Mouse (Mus musculus) E14TG2a.4 (cell line): Measurements from ENCODE around the gene Cldn6.

Source experiments
- CTCF ChIP-seq: conservative IDR thresholded peaks from 2 replicates; pipeline ENCODE4 v1.5.1; 2014; ENCODE audit warnings: low read length
- NANOG ChIP-seq: IDR thresholded peaks from 2 replicates; pipeline ENCODE4 v1.6.1; 2014; ENCODE audit warnings: borderline replicate concordance, low read length, mixed read lengths
- POU5F1 ChIP-seq: IDR thresholded peaks from 2 replicates; pipeline ENCODE4 v1.6.1; 2014; ENCODE audit warnings: low read length, borderline replicate concordance

GRCm38 (mm10) chr17:23674271-23674952, 4.6 kb upstream of the Cldn6 start:
- TF ChIP-seq CTCF, result no peak
- no peak for TF ChIP-seq NANOG
- TF ChIP-seq POU5F1, result no peak
